Mouse (Mus musculus) adrenal gland (tissue): ENCODE data around the gene 1810049J17Rik.

Source experiments
- intact Hi-C: fragments of 180-260 bp; cut with DNase I; formaldehyde crosslinking; loops from one replicate; pipeline ENCODE4 v1.15.1; 2025
- long read RNA-seq, 2 experiments: library from polyadenylated mRNA; unstranded; transcript quantifications; one replicate each; pipeline ENCODE4 v2.0.0; 2020; ENCODE audit warnings: borderline replicate concordance in 1 of 2; ENCODE audit not compliant: insufficient replicate concordance in 1 of 2

Gene 1810049J17Rik
- long read RNA-seq, experiment 1, partial matches to known transcripts, result 0 of 1 reads
- long read RNA-seq, experiment 1, other reads (novel, unspliced or antisense), result 0 of 1 reads
- long read RNA-seq, experiment 2, result 0 reads

GRCm38 (mm10) chr15:12321788-12322621 lies at the start of gene 1810049J17Rik:
Gene 1810049J17Rik, minus strand, starts transcription at chr15:12321899.
- intact Hi-C loops, result no loop called here

DNA sequence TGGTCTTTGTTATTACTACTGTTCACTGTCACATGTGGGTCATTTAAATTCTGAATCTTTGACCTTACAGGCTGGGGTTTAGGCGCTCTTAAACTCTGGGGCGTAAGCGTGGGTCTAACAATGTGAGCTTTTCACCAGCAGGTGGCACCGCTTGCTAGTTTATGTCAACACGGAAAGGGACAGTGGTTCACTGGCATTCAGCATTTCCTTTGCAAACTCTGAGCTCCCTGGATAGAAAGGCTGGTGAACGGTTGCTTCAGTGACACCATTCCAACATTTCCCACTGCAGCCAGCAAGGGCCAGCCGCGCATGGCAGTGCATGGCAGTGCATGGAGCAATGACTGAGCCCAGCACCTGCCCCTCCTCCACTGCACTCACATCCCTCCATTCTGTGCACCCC lies 49.5 kb upstream of the 1810049J17Rik start:
- intact Hi-C loops, result loop anchor here (2.0 kb wide), 1 partner anchor 206 kb away; no protein-coding TSS in a partner anchor

GRCm38 (mm10) chr15:12370096-12370495 lies 48.4 kb upstream of the 1810049J17Rik start:
- intact Hi-C loops, result loop anchor here (2.0 kb wide), 1 partner anchor 207 kb away; no protein-coding TSS in a partner anchor

DNA sequence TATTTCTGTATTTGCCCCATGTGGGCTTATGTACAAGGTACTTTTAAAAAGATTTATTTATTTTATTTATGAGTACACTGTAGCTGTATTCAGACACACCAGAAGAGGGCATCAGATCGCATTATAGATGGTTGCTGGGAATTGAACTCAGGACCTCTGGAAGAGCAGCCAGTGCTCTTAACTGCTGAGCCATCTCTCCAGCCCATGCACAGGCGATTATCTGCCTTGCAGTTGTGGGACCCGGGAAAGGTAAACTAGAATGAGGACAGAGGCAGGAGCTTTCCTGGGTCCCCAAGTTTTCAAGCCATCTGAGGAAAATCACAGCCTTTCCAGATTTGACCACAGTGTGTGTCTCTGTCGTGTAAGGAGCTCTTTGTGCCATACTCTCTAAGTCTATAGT lies 47.2 kb upstream of the 1810049J17Rik start:
- intact Hi-C loops, result loop anchor here (5.0 kb wide), 1 partner anchor 428 kb away; no protein-coding TSS in a partner anchor

- intact Hi-C loops, result loop anchor here (5.0 kb wide), 1 partner anchor 429 kb away; no protein-coding TSS in a partner anchor
Measured at GRCm38 (mm10) chr15:12368357-12368756, 46.7 kb upstream of the 1810049J17Rik start.

GRCm38 (mm10) chr15:12367306-12368080 lies 45.8 kb upstream of the 1810049J17Rik start:
- intact Hi-C loops, result loop anchor here (5.0 kb wide), 1 partner anchor 430 kb away; no protein-coding TSS in a partner anchor

DNA sequence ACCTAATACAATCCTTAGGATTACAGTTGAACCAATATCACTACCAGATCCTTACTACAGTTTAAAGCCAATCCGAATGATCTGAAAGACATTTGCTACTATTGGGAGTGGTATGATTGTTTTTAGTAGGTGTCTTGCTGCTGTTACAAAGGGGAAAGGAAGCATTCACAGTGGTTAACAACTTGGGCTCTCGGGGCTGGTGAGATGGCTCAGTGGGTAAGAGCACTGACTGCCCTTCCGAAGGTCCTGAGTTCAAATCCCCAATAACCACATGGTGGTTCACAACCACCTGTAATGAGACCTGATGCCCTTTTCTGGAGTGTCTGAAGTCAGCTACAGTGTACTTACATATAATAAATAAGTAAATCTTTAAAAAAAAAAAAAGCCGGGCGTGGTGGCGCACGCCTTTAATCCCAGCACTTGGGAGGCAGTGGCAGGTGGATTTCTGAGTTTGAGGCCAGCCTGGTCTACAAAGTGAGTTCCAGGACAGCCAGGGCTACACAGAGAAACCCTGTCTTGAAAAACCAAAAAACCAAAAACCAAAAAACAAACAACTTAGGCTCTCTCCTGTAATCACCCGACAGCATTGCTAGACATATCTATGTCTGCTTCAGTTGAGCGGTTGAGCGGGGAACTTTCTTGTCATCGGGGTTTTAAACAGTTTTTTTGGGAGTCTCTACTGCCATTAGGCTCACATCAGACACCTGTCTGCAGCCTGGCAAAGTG lies 45.0 kb upstream of the 1810049J17Rik start:
- intact Hi-C loops, result loop anchor here (5.0 kb wide), 1 partner anchor 431 kb away; no protein-coding TSS in a partner anchor

DNA sequence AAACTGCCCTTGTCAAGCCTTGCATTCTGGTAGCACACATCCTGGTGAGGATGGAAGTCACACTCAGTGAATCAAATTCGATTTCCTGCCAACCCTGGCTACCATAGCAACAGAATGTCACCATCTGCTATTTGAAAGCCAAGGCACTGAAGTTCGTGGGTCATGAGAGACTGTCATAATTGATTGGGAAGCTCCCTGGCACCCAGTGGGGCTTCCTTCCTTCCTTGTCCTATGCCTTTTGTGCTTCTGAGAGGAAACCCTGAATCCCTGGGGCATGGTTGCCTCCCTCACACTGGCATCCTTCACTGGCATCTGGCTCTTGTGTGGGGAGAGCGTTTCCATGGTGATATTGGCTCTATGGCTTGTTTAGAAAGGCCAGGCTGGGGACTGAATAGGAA lies 44.4 kb upstream of the 1810049J17Rik start:
- intact Hi-C loops, result loop anchor here (5.0 kb wide), 1 partner anchor 431 kb away; no protein-coding TSS in a partner anchor

GRCm38 (mm10) chr15:12365416-12366071 lies 43.8 kb upstream of the 1810049J17Rik start:
- intact Hi-C loops, result loop anchor here (5.0 kb wide), 1 partner anchor 432 kb away; no protein-coding TSS in a partner anchor

GRCm38 (mm10) chr15:12364096-12364495 lies 42.4 kb upstream of the 1810049J17Rik start:
- intact Hi-C loops, result loop anchor here (5.0 kb wide), 1 partner anchor 97 kb away; no protein-coding TSS in a partner anchor

DNA sequence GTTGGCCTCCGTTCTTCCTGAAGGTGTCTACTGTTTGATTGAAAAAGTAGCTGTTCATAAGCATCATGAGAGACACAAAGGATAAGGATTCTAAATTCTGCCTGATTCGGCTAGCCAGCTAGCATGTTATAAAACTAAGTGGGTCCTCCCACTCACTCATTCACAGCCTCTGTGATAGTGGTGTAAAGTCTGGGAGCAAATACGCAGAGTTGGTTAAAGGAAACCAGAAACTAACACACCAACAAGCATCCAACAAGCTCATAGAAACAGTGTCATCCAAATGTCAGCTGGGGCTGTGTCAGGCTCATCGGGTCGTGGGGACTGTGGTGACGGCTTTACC lies 41.0 kb upstream of the 1810049J17Rik start:
- intact Hi-C loops, result loop anchor here (5.0 kb wide), 1 partner anchor 95 kb away; no protein-coding TSS in a partner anchor

- intact Hi-C loops, result loop anchor here (5.0 kb wide), 1 partner anchor 95 kb away; no protein-coding TSS in a partner anchor
Measured at GRCm38 (mm10) chr15:12362001-12362700, 40.5 kb upstream of the 1810049J17Rik start.

- intact Hi-C loops, result loop anchor here (5.0 kb wide), 1 partner anchor 93 kb away; no protein-coding TSS in a partner anchor
Measured at GRCm38 (mm10) chr15:12360519-12361212, 39.0 kb upstream of the 1810049J17Rik start.

DNA sequence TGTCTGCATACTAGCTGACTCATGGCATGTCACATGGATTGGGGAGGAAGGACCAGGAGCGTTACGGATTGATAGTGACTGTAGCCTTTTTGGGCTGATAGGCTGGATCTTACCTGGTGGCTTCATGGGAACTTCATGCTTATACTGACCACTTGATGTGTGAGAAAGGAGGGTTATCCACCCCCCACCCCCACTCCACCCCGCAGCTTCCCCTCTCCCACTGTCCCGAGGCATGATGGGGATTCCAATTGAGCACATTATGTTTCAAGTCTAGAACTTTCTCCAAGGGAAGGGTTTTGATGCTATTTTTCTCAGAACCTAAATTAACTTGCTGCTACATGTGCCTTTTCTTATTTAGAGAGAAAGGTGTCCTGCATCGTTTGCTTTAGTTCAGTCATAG lies 36.7 kb upstream of the 1810049J17Rik start:
- intact Hi-C loops, result no loop called here

- intact Hi-C loops, result no loop called here
Measured at GRCm38 (mm10) chr15:12357459-12357858, 35.8 kb upstream of the 1810049J17Rik start.

GRCm38 (mm10) chr15:12355907-12356306 lies 34.2 kb upstream of the 1810049J17Rik start:
- intact Hi-C loops, result no loop called here

GRCm38 (mm10) chr15:12355261-12355660 lies 33.6 kb upstream of the 1810049J17Rik start:
- intact Hi-C loops, result no loop called here

- intact Hi-C loops, result no loop called here
Measured at GRCm38 (mm10) chr15:12354281-12354810, 32.6 kb upstream of the 1810049J17Rik start.
